Mouse (Mus musculus) frontal cortex, postnatal 14 days (tissue): ENCODE measurements around the gene Gm5089.

ENCODE experiments used
- DNase-seq, 2 experiments: peaks; one replicate each; pipeline ENCODE4 v3.0.0; 2022; ENCODE audit warnings: low spot score in 2 of 2

The Gm5089 gene

GRCm38 (mm10) chr14:122450496-122451382 is at the start of gene Gm5089:
Gene Gm5089 (minus strand): TSS chr14:122451115.
- peak in 1 of 2 experiments; percentile 42 for DNase-seq

- DNase-seq = no peak
Measured at GRCm38 (mm10) chr14:122492015-122492414, 41.1 kb upstream of the Gm5089 start.

GRCm38 (mm10) chr14:122491521-122491920 is 40.6 kb upstream of the Gm5089 start:
- DNase-seq = no peak

GRCm38 (mm10) chr14:122490441-122491328 is 39.8 kb upstream of the Gm5089 start, which contains the start of gene Gm10837:
Gene Gm10837 (plus strand): TSS chr14:122490586.
- DNase-seq = no peak

- DNase-seq = no peak
Measured at GRCm38 (mm10) chr14:122489686-122490414, 38.9 kb upstream of the Gm5089 start.

- no peak for DNase-seq
Measured at GRCm38 (mm10) chr14:122489041-122489440, 38.1 kb upstream of the Gm5089 start.

- DNase-seq = no peak
Measured at GRCm38 (mm10) chr14:122487366-122487765, 36.5 kb upstream of the Gm5089 start.

- no peak for DNase-seq
Measured at GRCm38 (mm10) chr14:122486611-122487010, 35.7 kb upstream of the Gm5089 start.

- DNase-seq = no peak
Measured at GRCm38 (mm10) chr14:122485635-122486181, 34.8 kb upstream of the Gm5089 start.

GRCm38 (mm10) chr14:122484844-122485551 is 34.1 kb upstream of the Gm5089 start:
- DNase-seq = no peak

GRCm38 (mm10) chr14:122484458-122484843 is 33.5 kb upstream of the Gm5089 start:
- no peak for DNase-seq

- DNase-seq = no peak
Measured at GRCm38 (mm10) chr14:122483556-122484421, 32.9 kb upstream of the Gm5089 start.

- no peak for DNase-seq
Measured at GRCm38 (mm10) chr14:122483024-122483385, 32.1 kb upstream of the Gm5089 start.

GRCm38 (mm10) chr14:122482081-122483023 is 31.4 kb upstream of the Gm5089 start:
- DNase-seq = no peak

- no peak for DNase-seq
Measured at GRCm38 (mm10) chr14:122481181-122481580, 30.3 kb upstream of the Gm5089 start.

GRCm38 (mm10) chr14:122480355-122480754 is 29.4 kb upstream of the Gm5089 start:
- no peak for DNase-seq

GRCm38 (mm10) chr14:122479461-122480109 is 28.7 kb upstream of the Gm5089 start:
- DNase-seq = no peak

- no peak for DNase-seq
Measured at GRCm38 (mm10) chr14:122478574-122479011, 27.7 kb upstream of the Gm5089 start.
